Mouse (Mus musculus) bone marrow, adult 2 months (tissue): Measurements from ENCODE around the gene Vgll4.

Source experiments
- CTCF ChIP-seq: fragments of 200-500 bp; IDR thresholded peaks from 2 replicates; pipeline ENCODE4 v1.5.1; 2011; ENCODE audit warnings: low read length, control low read depth; ENCODE audit not compliant: control insufficient read depth, insufficient read depth
- POLR2A ChIP-seq: fragments of 200-500 bp; IDR thresholded peaks from 2 replicates; pipeline ENCODE4 v1.6.1; 2011; ENCODE audit warnings: low read depth, mild to moderate bottlenecking, control low read depth, low read length, borderline replicate concordance; ENCODE audit not compliant: control insufficient read depth

DNA sequence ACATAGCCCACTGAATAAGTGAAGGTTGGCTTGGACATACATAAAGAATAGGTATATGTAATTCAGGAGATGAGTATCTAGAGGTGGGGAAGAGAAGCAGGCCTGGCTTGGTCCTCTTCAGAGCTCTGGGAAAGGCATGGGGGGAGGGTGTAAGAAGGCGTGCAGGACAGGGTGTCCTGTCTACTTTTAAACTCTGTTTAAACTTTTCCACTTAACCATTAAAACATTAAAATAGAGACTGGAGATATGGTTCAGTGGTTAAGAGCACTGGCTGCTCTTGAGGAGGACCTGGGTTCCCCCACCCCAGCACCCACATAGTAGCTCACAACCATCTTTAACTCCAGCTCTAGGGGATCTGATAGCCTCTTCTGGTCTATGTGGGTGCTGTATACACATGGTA is 3.2 kb upstream of the Vgll4 start:
- TF ChIP-seq CTCF (no peak), POLR2A (no peak)
